Mouse (Mus musculus): ENCODE measurements around the gene Gsdma2.
A peak's percentile ranks its signal among the peaks of the same experiment; 100 is the strongest.
"Not testable (repeated sequence)": the region's sequence is repeated elsewhere in the genome, so short reads cannot be mapped to it uniquely, and the experiment has no call there.

The Gsdma2 gene

DNA sequence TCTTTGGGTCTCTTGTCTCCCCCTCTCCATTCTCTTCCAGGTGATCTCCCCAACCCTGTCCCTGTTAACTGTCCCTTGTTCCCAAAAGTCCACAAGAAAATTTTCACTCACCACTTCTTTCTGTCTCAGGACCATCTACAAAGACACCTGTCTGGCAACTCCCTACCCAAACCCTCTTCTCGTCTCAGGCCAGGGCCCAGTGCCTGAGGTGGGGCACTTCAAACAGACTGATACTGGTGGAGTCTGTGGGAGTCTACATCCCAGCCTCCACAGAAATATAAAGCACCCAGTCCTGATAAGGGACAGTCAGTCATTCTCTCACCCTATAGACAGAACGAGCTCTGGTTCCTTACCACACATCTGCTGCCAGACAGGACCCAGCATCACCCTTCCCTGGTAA, at the start of gene Gsdma2:
TSS of gene Gsdma2 (plus strand) at position 301 of the 400 bp plus-strand sequence.
- no peak for DNase-seq (ENCODE audit: low spot score in 2 of 2)

DNA sequence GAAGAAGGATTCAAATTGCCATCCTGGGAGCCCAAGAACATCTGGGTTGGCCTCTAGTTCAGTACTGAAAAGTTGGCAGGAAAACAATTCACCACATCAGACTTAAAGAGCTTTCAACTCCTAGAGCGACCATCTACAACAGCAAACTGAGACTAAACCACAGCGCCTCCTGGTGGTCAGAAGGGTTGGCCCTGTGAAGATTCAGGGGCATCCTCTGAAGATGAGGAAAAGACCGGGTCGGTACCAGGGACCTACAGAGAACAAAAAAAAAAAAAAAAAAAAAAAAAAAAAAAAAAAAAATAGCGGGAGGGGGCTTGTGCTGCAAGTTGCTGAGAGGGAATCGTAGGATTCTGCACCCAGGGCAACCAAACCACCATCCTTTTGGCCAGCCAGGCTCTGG, 49.2 kb upstream of the Gsdma2 start:
- no peak for DNase-seq (ENCODE audit: low spot score in 2 of 2)

DNA sequence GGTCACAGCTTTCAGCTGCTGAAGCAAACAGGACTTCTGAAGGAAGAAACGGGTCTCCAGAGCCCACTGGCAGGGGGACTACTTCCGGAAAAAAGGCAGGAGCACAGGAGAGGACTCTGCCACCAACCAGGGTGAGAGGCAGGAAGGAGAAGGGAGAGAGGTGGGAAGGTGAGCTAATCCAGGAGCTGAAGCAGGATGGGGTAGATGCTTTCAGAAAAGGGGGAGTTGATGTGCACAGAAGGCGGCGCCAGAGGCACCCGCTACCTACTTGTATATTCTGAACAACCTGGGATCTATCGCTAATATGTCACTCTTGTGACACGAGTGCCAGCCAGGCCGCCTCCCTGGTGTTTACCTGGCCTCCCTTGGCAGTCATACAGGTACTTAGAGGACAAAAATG, 48.6 kb upstream of the Gsdma2 start, which contains the start of gene Lrrc3c:
TSS of gene Lrrc3c (plus strand) at position 301 of the 400 bp plus-strand sequence.
- no peak for DNase-seq (ENCODE audit: low spot score in 2 of 2)

DNA sequence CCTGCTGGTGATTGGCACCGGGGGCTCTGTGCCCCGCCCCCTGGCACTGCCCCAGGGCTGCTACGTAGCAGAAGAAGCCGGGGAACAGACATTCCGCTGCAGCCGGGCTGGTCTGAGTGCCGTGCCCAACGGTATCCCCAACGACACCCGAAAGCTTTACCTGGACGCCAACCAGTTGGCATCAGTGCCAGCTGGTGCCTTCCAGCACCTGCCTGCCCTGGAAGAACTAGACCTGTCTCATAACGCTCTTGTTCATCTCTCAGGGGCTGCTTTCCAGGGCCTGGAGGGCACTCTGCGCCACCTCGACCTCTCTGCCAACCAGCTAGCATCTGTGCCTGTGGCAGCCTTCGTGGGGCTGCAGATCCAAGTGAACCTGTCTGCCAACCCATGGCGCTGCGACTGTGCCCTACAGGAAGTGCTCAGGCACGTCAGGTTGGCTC, 47.7 kb upstream of the Gsdma2 start:
- DNase-seq (ENCODE audit: low spot score in 2 of 2), result no peak

DNA sequence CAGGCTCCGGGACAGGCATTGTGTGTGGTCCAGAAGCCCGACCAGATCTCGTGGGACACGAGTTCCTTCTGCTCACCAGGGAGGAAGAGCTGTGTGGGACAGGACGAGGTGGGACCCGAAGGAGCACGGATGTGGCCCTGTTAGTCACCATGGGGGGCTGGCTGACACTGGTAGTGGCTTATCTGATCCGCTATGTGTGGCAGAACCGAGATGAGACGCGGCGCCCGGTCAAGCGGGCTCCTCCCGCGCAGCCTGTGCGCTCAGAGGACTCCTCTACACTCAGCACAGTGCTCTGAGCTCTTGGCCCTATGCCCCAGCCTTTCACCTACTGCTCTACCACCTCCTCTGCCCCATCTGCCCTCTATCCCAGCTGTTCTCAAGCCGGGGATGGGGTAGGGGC, 47.3 kb upstream of the Gsdma2 start:
- no peak for DNase-seq (ENCODE audit: low spot score in 2 of 2)

DNA sequence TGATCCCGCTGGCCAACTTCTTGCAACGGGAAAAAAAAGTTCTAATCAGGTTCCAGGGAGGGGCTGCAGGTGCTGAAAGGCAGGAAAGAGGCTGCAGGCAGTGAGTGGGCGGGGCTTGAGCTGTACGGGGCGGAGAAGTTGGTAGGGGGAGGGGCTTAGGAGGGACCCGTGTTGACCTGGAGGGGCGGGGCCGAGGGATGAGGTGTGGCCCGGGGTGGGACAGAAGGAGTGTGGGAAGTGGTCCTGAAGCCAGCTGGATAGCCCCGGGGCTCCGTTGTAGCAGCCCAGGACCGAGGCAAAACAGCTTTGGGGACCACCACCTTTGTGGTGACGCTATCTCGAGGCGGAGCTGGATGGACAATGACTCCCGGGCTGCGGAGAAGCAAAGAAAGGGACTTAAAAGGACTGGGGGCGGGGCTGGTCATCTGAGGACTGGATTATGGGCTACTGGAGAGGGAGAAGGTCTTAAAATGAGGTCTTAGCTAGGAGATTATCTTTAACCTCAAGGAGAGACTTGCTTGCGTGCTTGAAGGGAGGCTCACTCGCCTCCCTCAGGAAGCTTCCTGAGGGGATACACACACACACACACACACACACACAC, 44.4 kb upstream of the Gsdma2 start:
- DNase-seq (ENCODE audit: low spot score in 2 of 2), result no peak

DNA sequence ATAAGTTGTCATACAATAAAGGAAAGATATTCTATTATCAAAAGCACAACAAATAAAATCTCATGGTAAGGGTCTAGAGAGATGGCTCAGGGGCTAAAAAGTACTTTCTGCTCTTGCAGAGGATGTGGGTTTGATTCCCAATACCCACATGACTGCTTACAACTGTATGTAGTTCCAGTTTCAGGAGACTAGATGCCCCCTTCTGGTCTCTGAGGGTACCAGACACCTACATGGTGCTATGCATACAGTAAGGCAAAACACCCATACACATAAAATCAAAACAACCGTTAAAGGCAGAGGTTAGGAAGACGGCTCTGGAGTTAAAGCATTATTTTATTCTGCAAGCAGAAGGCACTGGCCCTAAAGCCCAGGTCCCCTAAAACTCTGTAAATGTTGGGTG, 42.6 kb upstream of the Gsdma2 start:
- DNase-seq (ENCODE audit: low spot score in 2 of 2), result no peak

DNA sequence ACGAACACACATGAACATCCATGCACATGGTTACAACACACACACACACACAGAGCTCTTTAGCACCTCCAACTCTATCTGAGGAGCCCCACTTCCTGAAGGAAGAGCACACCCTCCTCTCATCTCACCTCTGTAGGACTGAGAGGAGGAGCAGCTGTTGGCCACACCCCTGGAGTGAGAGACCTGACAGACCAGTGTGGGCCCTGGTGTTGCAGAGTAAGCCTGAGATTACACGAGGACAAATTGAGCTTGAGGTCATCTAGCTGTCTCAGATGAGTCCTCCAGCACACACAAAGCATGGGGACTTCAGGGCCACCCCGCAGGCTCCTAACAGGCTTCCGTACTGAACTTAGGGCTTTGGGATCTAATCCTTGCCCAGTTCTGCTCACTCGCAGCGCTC, 41.6 kb upstream of the Gsdma2 start:
- not testable (repeated sequence) for DNase-seq (ENCODE audit: low spot score in 2 of 2)

DNA sequence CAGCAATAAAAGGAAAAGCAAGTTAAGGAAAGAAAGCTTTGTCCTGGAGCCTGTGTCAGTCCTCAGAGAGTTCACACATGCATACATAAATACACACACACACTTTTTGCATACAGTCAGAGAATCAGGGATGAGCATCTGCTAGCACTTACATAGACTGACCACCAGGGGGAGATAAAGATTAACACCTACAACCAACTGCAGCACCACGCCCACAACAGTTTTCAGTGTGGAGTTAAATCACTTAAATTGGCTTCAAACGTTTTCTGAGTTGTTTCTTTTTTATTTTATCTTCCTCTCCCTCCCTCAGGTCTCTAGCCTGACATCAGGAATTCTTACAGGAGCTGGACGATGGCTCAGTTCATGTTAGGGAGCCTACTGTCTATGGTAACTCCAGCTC, 39.8 kb upstream of the Gsdma2 start:
- DNase-seq (ENCODE audit: low spot score in 2 of 2), result peak in 1 of 2 experiments; percentile 57

DNA sequence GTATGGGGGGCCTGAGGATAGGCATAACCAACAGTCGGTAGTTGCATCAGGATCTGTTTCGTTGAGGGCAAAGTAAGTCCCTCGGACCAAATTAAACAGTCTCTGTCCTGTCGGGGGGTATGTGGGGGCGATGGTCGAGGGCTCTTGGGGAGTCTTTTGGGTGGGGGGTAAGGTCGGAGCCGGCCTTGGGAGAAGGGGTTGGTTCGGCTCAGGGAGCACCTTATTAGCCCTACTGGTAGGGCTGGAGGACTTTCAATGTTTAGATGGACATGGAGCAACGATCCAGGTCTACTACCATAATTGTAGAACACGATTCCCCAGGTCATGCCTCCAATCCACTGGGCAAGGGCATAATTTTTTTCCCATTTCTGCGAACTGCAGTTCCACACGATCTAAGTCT, 25.8 kb upstream of the Gsdma2 start:
- DNase-seq (ENCODE audit: low spot score in 2 of 2), result no peak

DNA sequence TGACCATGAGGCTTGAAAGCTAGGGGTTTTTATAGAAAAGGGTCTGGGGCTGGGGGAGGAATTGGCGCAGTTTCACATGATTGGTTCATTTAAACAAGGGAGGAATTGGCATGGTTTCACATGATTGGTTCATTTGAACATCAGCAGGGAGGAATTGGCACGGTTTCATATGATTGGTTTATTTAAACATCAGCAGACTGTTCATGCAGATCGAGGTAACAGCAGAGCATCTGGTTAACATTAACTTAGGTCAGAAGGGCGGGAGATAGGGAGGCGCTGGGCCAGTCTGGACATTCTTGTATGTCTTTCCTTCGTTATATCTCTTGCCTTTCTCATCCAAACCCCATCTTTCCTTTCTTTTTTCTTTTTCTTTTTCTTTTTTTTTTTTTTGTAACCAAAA, 22.6 kb upstream of the Gsdma2 start:
- DNase-seq (ENCODE audit: low spot score in 2 of 2), result not testable (repeated sequence)

DNA sequence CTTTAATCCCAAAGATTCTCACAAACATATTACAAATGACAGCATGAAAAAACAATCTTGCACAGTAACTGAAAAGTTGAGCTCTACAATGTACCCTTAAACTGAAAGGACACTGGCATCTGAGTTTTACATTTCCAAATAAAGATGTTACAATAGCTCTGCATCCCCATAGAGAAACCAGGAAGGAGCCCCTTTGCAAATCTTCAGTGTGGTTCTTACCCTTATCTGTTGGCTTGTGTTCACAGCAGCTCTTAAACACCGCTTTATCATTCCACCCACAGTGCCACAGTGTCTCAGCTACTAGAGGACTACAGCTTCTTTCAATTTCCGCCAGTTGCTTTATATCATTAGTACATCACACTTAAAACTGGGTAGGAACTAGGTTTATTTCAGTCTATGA, 22.2 kb upstream of the Gsdma2 start:
- DNase-seq (ENCODE audit: low spot score in 2 of 2), result not testable (repeated sequence)

DNA sequence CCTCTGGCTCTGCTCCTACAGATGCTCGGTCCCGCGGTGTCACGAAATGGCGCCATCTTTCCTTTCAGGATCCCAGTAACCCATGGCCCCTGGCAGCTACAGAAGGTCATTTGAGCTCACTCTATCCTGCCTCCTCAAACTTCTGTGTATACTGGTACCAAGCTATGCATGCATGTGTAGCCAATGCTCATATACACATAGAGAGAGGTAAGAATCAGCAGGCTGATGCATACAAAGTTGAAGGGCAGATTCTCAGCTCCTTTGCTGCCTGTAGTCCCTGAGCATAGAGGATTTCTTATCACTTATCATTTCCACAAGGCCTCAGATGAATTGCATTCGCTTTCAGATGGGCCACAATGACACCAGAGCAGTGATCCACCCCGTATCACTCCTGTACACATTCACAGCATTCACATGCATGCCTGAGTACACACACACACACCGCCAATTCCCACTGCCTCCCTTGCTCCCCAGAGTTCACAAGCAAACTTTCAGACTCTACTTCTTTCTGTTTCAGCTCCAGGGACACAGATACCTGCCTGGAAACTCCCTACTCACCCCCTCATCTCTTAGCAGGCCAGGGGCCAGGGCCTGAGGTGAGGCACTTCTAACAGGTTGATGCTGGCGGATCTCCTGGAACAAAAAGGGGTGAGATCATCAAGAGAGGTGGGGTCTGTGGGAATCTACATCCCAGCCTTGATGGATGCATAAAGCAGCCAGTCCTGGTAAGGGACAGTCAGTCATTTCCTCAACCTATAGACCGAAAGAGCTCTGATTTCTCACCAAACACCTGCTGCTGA, 20.7 kb upstream of the Gsdma2 start, which contains the start of the genes Gm12355 and Gsdma3:
TSS of gene Gm12355 (minus strand) at position 51 of the 800 bp plus-strand sequence.
TSS of gene Gsdma3 (plus strand) at position 750 of the 800 bp plus-strand sequence.
- DNase-seq (ENCODE audit: low spot score in 2 of 2), result no peak

DNA sequence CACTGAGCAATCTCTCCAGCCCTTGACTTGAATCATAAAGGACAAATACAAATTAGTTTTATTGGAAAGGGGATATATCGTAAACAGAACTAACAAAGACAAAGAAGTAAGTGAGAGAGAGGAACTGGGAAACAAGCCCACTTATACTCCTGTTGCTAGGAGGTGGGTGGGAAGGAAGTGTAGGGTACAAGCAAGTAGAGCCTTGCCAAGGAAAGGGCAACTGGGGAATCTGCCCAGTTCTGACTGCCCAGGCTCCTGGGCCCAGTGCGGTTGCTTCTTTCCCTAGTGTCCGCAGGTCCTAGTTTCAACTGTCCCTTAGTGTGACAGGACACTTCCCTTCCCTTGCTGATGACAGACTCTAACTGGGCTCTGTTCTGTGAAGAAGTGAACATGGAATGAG, 17.9 kb upstream of the Gsdma2 start:
- DNase-seq (ENCODE audit: low spot score in 2 of 2), result no peak

DNA sequence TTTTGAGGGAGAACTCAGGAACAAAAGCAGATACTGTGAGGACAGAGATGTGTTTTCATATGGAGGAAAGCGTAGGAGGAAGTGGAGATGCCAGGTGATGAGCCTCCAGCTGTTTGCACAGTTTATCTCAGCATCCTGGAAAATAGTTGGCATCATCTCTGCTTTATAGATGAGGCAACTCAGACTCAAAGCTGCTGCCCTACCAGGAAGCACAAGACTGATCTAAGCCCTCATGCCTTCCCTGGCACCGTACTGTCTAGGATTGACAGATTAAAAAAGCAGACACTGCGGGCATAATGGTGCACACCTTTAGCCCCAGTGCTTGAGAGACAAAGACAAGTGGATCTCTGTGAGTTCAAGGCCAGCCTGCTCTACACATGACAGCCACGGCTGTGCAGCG, 15.9 kb upstream of the Gsdma2 start:
- no peak for DNase-seq (ENCODE audit: low spot score in 2 of 2)

DNA sequence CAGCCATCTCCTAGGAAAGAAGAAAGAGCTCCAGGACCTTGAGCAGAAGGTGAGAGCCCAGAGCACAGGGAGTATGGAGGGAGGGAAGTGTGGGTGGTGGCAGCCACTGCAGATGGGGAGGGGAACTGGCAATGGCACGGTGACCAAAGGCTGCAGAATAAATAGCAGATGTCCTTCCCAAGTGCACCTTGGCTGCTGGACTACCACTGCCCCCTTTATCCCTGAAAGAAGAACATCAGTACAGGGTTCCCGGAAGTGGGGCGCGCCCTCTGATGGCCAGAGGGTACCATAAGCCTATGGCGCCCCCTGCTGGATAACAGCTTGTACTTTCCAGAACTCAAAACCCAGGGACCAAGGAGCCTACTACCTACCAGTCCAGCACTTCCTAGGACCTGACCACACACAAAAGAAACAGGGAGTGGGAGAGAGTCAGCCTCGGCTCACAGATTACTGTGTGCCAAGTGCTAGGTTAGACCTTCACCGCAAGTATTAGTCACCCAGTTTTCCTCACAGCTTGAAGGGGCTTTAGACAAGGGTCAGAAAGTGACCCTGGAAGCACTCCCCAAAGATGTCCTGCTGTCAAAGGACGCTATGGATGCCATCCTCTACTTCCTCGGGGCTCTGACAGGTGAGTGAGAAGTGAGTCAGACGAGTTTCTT, 11.1 kb upstream of the Gsdma2 start:
- DNase-seq (ENCODE audit: low spot score in 2 of 2), result peak in 1 of 2 experiments; percentile 1

DNA sequence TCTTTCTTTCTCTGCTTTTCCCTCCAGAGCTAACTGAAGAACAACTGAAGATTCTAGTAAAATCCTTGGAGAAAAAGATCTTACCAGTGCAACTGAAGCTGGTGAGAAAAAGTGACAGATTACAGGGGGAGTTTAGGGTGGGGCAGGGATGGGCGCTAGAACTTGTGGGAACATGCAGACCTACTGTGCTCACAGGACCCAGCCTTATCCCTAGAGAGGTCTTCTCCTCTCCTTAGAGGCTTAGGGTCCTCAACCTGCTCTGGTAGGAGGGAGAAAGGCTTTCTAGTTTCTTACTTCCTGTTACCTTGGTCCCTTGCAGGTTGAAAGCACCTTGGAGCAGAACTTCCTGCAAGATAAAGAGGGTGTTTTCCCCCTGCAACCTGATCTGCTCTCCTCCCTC, 9.1 kb upstream of the Gsdma2 start:
- DNase-seq (ENCODE audit: low spot score in 2 of 2), result no peak

DNA sequence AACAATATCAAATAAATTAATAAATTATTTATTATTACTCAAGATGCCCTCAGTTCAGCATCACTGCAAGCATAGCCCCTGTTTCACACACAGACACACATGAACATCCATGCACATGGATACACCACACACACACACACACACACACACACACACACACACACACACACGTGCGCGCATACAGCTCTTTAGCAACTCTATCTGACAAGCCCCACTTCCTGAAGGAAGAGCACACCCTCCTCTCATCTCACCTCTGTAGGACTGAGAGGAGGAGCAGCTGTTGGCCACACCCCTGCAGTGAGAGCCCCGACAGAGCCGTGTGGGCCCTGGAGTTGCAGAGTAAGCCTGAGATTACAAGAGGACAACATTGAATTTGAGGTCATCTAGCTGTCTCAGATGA, 6.5 kb upstream of the Gsdma2 start:
- DNase-seq (ENCODE audit: low spot score in 2 of 2), result no peak

DNA sequence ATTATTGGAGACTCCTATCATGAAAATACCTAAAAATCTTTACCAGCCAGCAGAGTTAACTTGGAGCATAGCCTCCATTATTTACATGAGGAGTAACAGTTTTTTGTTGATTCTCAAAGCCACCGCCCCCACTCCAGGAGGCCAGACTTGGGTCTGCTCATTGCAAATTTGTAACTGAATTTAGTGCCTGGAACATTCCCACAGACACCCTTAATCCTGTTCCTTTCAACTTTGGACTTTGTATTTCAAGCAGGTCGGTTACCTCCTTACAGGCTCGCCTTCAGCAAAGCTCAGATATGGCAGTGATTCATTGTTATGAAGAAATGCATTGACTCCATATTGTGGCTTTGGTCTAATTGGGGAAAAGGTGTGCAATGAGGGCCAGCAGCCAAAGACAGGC, 1.8 kb upstream of the Gsdma2 start:
- no peak for DNase-seq (ENCODE audit: low spot score in 2 of 2)

DNA sequence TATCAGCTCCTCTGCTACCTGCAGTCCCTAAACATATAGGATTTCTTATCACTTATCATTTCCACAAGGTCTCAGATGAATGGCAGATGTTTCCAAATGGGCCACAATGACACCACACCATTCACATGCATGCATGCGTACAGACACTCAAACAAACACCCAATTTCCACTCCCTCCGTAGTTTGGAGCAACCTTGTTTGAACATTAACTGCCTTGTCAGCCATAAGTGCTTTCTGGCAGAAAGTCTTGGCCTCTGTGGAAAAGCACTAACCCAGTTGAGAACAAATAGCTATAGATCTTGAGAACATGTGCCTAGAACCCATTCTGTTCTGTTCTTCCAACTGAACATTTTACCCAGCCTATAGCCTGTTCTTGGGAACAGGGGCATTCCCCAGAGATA, 613 bp upstream of the Gsdma2 start:
- no peak for DNase-seq (ENCODE audit: low spot score in 2 of 2)

DNA sequence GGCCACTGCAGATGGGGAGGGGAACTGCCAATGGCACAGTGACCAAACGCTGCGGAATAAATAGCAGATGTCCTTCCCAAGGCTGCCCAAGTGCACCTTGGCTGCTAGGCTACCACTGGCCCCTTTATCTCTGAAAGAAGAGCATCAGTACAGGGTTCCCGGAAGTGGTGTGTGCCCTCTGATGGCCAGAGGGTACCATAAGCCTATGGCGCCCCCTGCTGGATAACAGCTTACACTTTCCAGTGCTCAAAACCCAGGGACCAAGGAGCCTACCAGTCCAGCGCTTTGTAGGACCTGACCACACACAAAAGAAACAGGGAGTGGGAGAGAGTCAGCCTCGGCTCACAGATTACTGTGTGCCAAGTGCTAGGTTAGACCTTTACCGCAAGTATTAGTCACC, 8.5 kb downstream of the Gsdma2 start:
- peak; percentile 7 to 24 for DNase-seq (ENCODE audit: low spot score in 2 of 2)

DNA sequence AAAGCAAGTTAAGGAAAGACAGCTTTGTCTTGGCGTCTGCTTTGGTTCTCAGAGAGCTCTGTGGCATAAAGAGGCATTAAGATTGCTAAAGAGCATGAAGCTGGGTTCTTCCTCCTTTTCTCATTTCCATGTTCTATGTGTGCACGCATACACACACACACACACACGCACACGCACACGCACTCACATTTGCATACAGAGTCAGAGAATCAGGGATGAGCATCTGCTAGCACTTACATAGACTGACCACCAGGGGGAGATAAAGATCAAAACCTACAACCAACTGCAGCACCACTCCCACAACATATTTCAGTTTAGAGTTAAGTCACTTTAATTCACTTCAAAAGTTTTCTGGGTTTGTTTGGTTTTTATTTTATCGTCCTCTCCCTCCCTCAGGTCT, 14.0 kb downstream of the Gsdma2 start:
- peak; percentile 11 to 41 for DNase-seq (ENCODE audit: low spot score in 2 of 2)

DNA sequence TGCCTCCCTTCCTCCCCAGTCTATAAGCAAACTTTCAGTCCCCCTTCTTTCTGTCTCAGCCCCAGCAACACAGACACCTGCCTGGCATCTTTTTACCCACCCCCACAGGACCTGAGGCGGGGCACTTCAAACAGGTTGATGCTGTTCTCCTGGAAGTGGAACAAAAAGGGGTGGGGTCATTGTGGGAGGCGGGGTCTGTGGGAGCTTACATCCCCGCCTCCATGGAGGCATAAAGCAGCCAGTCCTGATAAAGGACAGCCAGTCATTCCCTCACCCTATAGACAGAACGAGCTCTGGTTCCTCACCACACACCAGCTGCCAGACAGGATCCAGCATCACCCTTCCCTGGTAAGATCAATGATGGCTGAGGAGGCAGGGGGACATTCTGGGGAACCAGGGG, 17.5 kb downstream of the Gsdma2 start, which contains the start of gene Gsdma:
TSS of gene Gsdma (plus strand) at position 261 of the 400 bp plus-strand sequence.
- no peak for DNase-seq (ENCODE audit: low spot score in 2 of 2)
